Mouse (Mus musculus) urinary bladder, postnatal 25 days (tissue): ENCODE data around the gene Fgd6.

Source experiments
- DNase-seq: peaks from one replicate; pipeline ENCODE4 v3.0.0; 2022; ENCODE audit warnings: low spot score

Fgd6 gene

GRCm38 (mm10) chr10:94045301-94045700, 9.5 kb downstream of the Fgd6 start:
- DNase-seq, result no peak

GRCm38 (mm10) chr10:94047024-94047423, 11.2 kb downstream of the Fgd6 start:
- no peak for DNase-seq

DNA sequence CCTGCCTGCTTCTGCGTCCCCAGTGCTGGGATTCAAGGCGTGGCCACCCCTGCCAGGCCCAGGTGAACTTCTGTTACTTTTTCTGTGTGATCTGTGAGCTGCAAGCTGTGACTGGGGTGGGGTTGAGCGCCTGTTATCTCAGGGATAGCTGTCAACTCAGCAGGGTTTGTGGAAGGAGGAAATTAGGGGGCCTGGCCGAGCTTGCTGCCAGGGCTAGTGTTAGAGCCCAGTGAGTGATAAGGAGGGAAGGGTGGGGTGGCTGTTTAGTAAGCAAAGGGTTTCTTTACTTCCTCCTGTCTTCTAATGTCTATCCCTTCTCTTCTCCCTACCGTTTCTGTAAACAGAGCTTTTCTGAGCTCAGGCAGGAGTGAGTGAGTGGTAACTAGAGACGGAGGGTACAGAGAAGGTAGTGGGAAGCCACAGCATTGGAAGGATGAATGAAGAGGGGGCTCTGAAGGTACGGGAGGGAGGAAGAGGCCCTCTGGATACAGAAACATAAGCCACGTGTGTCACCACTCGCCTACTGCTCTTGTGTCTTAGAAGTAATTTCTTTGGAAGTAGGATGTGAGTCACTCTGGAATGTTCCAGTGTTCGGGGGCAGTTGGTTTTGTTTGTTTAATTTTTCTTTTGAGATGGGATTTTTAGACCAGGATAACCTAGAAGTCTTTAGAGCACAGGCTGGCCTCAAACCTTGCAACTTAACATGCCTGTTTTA, 12.2 kb downstream of the Fgd6 start:
- no peak for DNase-seq

DNA sequence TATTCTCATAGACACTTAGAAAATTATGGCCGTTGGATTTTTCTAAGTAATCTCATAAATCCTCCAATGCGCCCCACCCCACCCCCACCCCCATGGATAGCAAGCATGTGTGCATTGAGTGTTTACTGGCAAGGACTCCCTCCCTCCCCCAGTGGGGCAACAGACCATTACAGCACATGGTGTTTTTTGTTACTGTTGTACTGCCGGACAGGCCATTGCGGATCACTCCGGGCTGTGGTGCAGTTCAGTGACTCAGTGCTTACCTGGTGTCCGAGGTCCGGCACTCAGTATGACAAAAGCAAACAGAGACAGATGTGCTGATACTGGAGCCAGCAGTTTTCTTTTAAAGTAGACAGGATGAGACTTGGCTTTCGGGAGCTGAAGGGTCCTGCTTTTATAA, 13.3 kb downstream of the Fgd6 start:
- DNase-seq, result no peak

DNA sequence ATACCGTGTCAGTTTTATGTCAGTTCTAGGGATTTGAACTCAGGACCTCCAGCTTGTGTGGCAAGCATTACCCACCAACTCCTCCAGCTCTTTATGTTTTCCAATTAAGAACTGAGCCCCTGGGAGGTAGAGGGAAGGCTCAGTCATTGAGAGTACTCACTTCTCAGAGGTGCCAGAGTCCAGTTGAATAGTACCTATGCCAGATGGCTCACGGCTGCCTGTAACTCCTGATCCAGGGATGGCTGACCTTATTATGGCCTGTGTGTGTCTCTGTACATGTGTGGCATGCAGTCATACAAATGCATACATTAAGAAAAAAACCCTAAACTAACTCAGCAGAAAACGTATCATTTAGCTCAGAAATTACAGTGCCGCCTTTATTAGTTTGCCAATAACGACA, 14.9 kb downstream of the Fgd6 start:
- no peak for DNase-seq

- no peak for DNase-seq
Observed at GRCm38 (mm10) chr10:94056487-94056886, 20.7 kb downstream of the Fgd6 start.

- no peak for DNase-seq
Observed at GRCm38 (mm10) chr10:94059618-94060055, 23.8 kb downstream of the Fgd6 start.

DNA sequence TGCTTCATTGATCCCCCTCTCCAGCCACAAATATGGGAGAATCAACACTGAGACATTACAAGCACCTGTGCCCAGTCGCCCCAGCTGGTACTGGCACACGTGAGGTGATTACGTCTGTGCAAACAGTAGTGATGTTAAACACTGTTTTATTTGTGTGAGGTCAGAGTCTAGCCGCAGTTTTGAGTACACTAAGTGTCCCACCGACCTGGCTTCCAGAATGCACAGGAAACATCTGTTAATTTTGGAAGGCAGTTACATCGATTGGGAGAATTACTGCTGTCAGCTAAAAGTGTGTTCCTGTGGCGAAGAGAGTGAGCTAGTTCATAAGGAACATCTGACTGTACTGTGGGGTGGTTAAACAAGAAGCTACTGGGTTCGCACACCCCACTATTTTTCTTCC, 24.4 kb downstream of the Fgd6 start:
- DNase-seq, result no peak

- no peak for DNase-seq
Observed at GRCm38 (mm10) chr10:94062357-94062756, 26.6 kb downstream of the Fgd6 start.

GRCm38 (mm10) chr10:94066896-94067295, 31.1 kb downstream of the Fgd6 start:
- no peak for DNase-seq

- no peak for DNase-seq
Observed at GRCm38 (mm10) chr10:94068701-94069100, 32.9 kb downstream of the Fgd6 start.

- no peak for DNase-seq
Observed at GRCm38 (mm10) chr10:94071641-94072040, 35.8 kb downstream of the Fgd6 start.

- DNase-seq, result no peak
Observed at GRCm38 (mm10) chr10:94072261-94072915, 36.6 kb downstream of the Fgd6 start.

GRCm38 (mm10) chr10:94072916-94073465, 37.2 kb downstream of the Fgd6 start:
- no peak for DNase-seq

- no peak for DNase-seq
Observed at GRCm38 (mm10) chr10:94076966-94077825, 41.4 kb downstream of the Fgd6 start.

GRCm38 (mm10) chr10:94080740-94081139, 44.9 kb downstream of the Fgd6 start:
- no peak for DNase-seq

DNA sequence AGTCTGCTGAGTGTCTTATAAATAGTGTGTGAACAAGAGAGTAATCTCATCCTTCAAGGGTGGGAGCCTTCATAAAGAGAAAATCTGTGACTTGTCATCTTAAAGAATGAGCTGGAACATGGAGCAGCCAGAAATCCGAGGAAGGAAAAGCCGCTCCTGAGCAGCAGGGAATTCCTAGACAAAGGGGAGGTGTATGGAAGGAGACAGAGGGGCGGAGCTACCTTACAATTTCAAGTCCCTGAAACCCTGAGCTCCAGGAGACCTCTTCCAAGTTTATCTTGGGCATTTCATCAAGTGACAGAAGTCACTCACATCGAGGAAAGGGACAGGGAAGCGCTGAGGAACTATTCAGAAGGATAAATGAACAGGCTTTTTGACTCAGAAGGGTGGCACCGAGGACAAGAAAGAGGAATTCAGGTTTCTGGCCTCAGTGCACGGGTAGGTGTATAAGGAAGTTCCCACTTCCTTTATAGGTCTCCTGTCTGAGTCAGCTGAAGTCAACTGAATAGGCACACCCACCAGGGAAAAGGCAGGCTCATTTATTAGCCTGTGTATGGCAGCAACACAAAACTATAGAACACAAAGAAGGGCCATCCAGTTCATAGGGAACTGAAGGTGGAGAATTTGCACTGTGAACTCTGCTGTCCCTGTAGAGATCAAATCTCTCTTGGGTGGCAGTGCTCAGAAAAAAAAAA, 46.4 kb downstream of the Fgd6 start:
- no peak for DNase-seq

DNA sequence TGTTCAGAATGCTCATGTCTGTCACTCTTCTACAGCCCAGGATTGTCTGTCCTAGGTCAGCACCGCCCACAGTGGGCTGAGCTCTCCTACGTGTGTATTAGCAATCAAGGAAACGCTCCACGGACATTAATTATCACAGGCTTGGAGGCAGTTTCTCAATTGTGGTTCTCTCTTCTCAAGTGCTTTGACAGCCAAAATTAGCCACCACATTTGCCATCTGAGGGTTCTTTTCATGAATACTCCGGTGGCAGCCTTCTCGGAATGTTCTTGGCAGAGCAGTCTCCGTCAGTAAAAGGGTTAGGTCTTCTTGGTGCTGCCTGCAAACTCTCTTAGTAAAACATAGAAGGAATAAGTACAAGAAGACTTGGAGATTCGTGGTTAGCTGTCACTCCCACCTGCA, 50.5 kb downstream of the Fgd6 start:
- no peak for DNase-seq

DNA sequence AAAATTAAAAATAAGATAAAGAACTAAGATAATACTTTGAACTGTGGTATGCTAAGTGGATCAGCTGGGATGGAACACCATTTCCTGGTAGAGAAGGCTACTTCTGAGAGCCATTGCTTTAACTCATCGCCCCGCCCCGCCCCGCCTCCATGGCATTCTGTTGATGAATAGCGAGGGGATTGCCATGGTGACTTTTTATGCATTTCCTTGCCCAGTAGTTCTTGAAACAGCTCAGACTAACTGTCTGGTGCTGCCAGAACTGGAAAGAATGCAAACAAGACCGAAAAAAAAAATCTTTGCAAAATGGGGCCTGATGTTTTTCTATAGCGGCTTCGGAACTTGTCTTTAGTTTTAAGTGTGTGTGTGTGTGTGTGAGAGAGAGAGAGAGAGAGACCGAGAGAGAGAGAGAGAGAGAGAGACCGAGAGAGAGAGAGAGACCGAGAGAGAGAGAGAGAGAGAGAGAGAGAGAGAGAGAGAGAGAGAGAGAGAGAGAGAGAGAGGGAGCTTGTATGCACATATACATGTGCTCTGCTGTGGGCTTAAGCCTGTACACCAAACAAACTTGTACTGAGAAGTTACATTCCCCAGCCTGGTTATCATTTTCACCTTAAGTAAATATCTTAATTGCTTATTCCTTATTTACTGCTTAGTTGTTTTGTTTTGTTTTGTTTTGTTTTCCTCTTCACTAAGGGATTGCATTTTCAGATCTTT, 51.7 kb downstream of the Fgd6 start:
- DNase-seq, result peak; percentile 12

- DNase-seq, result no peak
Observed at GRCm38 (mm10) chr10:94090032-94090431, 54.2 kb downstream of the Fgd6 start.

GRCm38 (mm10) chr10:94093534-94093933, 57.7 kb downstream of the Fgd6 start:
- DNase-seq, result no peak
